Mouse (Mus musculus): ENCODE data around the gene Nat8f3.
"Not testable (repeated sequence)": the region's sequence is repeated elsewhere in the genome, so short reads cannot be mapped to it uniquely, and the experiment has no call there.

DNA sequence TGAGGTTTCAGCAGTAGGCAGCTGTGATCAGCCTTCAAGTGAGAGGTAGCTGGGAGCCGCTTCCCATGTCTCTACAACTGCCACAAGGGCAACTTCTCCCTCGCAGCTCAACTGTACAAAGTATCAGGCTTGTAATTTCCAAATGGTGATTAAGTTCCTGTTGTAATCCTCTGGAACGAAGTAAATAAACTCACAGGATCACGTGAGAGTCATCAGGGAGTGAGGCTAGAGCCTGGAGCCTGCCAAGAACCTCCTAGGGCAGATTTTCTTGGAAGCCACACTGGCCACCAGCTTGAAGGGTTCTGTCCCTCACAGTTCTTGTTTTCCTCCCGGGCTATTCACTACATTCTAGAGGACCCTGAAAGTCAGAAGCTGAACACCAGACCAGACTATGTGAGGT, 37.6 kb upstream of the Nat8f3 start:
- TF ChIP-seq CTCF, EP300 (IDR thresholded peaks at IDR 0.05): not testable (repeated sequence)
